Mouse (Mus musculus): ENCODE data around the gene Igf1.

Igf1 gene

DNA sequence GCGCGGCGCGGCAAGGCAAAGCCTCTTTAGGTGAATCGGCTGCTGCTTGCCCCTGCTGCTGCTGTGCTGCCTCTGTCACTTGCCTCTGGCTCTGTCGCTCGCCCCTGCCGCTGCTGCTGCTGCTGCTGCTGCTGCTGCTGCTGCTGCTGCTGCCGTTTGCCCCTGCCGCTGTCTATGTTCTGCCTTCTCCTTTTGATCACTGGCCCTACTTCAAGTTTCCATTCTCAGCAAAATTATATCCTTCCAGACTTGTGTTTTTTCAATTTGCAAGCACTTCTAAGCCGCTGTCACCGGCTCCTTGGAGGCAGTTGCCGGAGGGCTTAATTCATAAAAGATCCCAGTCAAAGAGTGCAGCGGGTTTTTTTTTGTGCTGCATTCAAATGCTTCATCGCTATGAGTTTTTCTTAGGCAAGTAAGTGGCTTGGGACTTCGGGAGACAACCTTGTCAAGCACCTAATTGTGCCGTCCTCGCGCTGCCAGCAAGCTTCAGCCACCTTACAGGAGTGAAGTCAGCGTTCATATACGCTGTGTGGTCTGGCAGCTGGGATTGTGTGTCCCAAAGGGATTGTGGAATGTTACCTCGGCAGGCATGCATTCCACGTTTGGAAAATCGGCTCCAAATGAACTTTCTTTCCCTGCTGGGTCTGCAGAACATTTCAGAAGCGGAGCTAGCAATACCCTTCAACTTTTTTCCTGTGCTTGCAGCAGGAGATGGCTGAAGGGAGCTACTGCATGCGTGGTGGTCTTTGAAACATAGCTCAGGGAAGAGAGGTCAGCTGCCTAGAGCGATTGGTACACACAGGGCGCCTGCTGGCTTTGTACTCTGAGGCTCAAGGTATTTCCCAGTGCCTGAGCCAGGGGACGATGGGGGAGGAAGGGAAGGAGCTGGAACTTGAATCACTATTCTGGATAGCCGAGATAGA lies 2.4 kb downstream of the Igf1 start:
- no peak for DNase-seq (ENCODE audit: low read depth)

DNA sequence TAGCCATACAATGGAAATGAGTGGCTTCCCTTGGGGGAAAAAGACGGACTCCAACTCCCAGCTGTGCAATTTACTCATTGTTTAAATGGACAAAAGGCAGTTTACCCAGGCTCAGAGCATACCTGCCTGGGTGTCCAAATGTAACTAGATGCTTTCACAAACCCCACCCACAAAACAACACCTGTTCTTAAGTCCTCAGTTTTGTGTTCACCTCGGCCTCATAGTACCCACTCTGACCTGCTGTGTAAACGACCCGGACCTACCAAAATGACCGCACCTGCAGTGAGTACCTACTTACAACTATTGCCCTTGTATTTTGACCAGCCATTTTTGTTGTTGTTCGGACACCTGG lies 3.0 kb downstream of the Igf1 start:
- no peak for DNase-seq (ENCODE audit: low read depth)

DNA sequence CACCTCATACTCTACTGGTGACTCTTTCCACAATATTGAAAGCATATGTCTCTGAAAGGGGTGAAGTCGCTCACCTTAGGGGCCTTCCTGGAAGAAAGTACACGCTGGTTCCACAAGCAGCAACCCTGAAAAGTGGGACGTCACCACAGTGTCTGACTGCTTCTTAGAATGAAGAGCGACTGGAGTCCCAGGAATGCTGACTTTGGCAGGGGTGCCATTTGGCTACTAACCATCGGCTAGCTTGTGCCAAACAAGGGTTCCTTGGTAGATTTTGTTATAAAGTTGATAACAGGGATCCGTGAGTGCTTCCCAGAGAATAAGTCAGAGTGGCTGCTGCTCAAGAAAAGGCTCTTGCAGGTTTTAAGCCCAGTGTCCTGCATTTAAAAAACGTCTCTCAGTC lies 4.8 kb downstream of the Igf1 start:
- no peak for DNase-seq (ENCODE audit: low read depth)

DNA sequence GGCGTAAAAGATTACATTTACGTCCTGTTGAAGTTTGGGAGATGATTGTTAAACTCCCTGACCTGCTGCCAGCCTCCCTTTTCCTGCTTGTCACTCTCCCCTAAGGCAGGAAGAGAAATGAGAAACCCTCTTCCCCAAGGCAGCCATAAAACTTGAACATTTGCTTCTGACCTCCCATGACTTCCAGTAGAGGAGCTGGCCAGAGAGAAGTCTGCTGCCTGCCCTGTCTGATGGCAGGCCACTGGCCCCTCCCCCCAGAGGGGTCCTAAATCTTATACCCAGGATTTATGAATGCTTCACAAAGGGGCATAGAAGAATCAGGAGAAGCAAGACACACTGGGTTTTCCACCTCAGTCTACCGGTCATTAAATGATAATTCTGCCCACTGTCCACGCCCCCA lies 5.3 kb downstream of the Igf1 start:
- no peak for DNase-seq (ENCODE audit: low read depth)

- no peak for DNase-seq (ENCODE audit: low read depth)
Measured at GRCm38 (mm10) chr10:87865712-87866111, 7.6 kb downstream of the Igf1 start.

DNA sequence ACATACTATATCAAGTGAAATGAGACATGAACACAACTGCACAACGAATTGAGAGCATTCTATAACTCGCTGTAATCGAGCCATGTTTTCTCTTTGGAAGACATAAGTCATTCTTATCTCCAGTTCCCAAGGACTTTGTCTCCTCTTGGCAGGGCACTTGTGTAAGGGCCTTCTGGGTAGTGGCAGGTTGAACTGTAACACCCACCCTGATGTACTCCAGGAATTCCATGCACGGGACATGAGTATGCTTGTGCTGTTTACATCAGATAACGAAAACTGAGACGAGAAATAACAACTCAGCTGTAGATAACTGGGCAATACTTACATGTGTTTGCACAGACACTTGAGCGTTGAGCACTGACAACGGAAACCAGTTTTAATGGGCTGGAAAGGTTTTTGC lies 8.4 kb downstream of the Igf1 start:
- DNase-seq (ENCODE audit: low read depth), result no peak

- no peak for DNase-seq (ENCODE audit: low read depth)
Measured at GRCm38 (mm10) chr10:87867217-87867616, 9.2 kb downstream of the Igf1 start.

GRCm38 (mm10) chr10:87867631-87868030 lies 9.6 kb downstream of the Igf1 start:
- no peak for DNase-seq (ENCODE audit: low read depth)

GRCm38 (mm10) chr10:87868349-87869053 lies 10.4 kb downstream of the Igf1 start:
- DNase-seq (ENCODE audit: low read depth), result no peak

DNA sequence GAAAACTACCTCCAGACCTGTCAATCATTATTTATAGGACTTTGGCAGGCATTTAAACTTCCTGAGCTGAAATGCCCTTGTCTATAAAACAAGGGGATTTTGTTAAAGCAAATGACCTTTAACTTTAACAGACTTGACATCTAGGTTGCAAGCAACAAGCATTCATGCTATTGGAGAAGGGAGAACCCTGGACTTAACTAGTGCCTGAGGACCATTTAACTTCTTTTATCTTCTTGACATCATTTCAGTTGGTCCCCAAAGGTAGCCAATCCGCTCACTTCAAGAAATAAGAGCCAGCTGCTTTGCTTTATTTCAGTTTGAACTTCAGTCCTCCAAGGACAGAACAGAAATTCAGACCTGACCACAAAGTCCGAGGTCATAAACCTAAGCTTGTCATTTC lies 11.1 kb downstream of the Igf1 start:
- DNase-seq (ENCODE audit: low read depth), result no peak

DNA sequence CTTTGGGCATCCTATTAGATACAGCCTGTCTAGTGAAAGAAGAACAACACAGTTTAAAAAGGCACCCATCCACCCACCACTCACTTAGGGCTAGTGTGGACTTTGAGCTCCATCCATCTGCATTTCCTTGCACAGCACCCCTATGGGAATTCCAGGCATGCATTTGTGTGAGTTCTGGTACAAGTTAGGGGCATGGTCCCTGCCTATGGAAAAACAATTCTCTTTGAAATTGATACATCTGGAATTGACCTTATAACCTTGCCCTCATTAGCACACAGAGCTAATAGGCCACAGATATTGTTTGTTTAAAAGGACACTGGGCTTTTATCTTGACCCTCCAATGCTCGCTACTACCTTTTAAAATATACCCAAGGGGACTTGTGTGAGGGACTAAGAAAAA lies 11.6 kb downstream of the Igf1 start:
- DNase-seq (ENCODE audit: low read depth), result no peak

DNA sequence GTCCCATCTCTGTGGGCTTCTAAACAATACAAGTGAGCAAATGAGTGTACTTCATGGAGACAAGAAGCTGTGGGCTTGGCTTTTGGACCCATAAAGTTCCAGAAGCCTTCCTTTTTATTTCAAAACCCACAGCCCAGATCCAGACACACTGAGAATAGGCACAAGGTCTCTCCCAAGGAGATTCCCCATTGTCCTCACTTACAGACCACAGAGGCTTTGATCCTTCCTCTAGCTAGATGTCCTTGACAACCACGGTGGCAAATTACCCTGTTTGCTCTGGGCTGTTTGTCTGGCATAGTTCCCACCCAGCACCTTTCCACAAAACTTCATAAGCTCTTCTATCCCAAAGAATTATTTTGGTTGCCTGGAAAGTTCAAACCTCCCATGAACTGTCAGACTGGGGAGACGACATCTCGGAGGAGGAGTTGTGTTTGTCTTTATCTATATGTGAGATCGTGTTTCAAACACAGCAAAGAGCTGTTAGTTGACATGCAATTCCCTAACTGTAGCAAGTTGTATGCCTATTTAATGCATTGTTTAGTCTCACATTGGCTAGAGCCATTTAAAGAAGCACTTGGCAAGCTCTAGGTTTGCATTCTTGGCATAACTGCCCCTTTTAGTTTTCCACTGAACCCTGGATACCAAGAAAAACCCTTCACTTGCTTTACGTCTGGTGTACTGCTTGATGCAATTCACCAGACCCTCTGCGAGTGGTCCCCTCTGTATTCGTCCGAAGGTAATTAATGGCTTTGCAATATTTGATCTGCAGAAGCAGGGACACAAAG lies 14.0 kb downstream of the Igf1 start:
- no peak for DNase-seq (ENCODE audit: low read depth)

DNA sequence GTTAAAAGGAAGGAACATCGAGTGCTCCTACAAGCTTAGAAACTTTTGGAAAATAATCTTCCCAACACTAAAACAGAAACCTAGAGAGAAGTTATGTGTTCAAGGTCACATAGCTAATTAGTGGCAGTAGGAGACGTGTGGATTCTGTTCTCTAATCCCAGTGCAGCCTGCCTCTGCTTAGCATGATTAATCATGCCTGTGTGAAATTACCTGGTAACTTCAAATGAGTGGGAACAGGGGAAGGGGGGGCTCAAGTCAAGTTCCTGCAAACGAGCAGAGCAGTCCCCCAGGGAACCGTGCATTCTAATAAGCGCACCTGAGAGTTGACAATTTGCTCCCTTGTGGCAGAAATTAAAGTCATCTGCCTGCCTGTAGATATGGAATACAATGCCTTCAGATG lies 14.8 kb downstream of the Igf1 start:
- no peak for DNase-seq (ENCODE audit: low read depth)

GRCm38 (mm10) chr10:87873516-87873915 lies 15.5 kb downstream of the Igf1 start:
- DNase-seq (ENCODE audit: low read depth), result no peak

- DNase-seq (ENCODE audit: low read depth), result no peak
Measured at GRCm38 (mm10) chr10:87880071-87880785, 22.2 kb downstream of the Igf1 start.

- DNase-seq (ENCODE audit: low read depth), result no peak
Measured at GRCm38 (mm10) chr10:87885326-87886040, 27.4 kb downstream of the Igf1 start.

DNA sequence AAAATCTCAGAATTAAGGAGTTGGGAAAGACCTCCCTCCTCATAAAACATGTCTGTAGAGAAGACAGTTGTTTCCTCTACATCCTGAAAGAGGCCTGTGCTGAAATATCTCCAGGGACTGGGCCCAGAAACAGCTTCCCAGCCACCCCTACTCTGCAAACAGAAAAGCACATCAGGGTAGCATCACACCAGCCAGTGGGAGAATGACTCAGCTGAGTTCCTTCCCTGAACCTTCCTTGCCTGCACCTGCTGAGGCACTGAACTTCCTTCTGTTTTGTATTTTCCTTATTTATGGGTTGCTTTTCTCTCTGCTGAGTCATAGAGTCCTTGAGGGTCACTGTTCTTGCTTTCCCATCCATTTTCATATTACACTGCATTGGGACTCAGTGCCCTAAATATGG lies 31.8 kb downstream of the Igf1 start:
- peak; percentile 1 for DNase-seq (ENCODE audit: low read depth)

DNA sequence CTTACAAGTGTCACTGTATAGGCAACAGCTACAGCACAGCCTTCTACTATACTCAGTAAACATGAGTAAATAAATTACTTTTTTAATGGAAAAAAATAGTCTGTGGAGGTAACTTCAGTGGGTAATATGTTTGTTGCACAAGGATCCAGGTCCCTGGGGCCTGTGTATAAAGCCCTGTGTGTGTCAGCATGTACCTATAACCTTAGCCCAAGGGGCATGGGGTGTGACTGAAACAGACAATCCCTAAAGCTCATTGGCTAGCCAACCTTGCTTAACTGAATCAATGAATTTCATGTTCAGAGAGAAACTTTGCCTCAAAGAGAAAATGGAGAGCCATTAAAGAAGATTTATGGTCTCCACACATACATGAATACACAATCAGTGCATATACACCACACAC lies 34.2 kb downstream of the Igf1 start:
- no peak for DNase-seq (ENCODE audit: low read depth)

GRCm38 (mm10) chr10:87893272-87893671 lies 35.2 kb downstream of the Igf1 start:
- no peak for DNase-seq (ENCODE audit: low read depth)

DNA sequence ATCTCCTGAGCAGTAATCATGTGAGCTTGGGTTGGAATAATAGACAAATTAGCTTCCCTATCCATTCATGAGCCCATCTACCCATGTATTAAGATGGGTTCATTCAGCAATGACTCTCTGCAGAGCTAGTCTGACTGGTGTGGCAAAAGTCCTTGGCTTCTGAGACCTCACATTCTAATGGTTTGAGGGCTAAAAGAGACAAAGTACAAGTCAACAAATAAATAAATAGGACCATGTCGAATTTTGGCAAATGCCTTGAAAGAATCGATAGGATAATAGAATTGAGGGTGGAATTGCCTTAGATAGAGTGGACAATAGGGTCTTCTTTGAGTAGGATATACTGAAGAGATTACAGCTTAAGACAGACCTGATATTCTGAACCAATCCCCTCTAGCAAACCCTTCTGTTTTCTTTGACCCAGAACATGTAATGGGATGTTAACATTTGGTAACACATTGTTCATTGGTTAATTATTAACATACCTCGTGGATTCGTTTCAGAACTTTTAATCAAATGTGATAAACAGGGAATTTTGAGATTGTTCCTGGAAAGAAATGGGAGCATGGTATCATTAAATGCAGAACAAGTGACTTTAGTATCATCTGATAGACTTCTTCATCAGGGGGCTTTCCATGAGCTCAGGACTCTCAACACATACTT lies 36.5 kb downstream of the Igf1 start:
- no peak for DNase-seq (ENCODE audit: low read depth)

DNA sequence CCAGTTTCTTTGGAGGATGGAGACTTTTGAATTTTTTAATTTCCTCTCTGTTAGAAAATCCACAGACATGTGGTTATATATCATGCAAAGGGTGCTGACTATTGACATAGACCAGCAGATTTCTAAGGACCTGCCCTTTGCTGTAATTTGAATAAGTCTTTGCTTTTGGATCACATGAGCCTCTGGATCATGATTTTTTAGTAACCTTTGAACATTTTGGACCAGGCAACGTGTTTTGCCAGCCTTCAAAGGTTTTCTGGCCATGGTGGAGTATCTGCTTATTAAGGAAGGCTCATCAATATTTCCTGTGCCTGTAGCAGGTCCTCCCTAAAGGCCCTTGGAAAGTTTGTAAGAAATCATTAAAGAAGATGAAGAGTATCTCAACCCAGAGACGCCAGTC lies 37.3 kb downstream of the Igf1 start:
- DNase-seq (ENCODE audit: low read depth), result no peak

All from 416B (cell line).